Comparison of ENCODE assay signal across 32 mouse cellular contexts in the genomic region with DNA sequence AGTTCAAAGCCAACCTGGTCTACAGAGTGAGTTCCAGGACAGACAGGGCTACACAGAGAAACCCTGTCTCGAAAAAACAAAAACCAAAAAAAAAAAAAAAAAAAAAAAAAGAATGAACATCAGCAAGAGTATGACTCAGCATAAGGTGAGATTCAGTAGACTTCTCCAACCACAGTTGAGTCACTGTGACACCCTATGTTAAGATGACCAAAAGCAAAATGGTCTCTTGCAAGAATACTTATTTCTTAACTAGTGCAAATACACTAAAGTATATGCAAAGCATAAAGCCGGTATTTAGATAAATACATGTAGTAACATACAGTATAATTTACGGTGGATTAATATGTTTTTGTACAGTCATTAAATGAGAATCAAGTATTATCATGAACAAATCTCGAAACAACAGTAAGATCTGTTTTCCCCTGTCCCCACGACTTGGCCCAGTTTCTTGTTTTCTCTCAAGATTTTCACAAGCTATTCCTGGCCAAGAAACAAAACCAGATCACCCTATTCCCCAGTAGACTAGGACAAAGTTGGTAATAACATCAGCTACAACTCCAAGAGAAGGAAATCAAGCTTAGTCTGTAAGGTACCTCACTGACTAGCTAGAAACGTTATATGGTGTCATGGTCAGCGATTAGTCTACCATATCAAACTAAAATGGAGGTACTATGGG. TPM values are rescaled to one million over a fixed set of nuclear protein-coding genes. Genes with fewer than 3 reads are reported as not detected.
DNase-seq lines count a peak whose midpoint lies in the region; ATAC-seq and TF ChIP-seq lines count a peak whose summit lies in the region.
"Had no signal": no experiment of that assay in that cellular context is flagged by ENCODE, and none has a peak within 500 bp of the region (broad histone marks: within the 10 kb centered on the region; RNA-seq: fewer than 3 reads in every experiment).

No protein-coding gene starts in this region.

- no peak for TF ChIP-seq CTCF in liver, postnatal 0 days (IDR thresholded peaks at IDR 0.05; ENCODE audit: low read depth)

- H3K9me3 ChIP-seq in liver, postnatal 0 days (ENCODE audit: low read length) = no peaks in the 10 kb centered on the region
- H3K9me3 ChIP-seq in forebrain, embryonic 16.5 days (ENCODE audit: control insufficient read depth, low read length) = no peaks in the 10 kb centered on the region
- H3K9me3 ChIP-seq: heart, embryonic 13.5 days; hindbrain, embryonic 15.5 days; megakaryocyte, embryonic 14.5 days; midbrain, embryonic 15.5 days; neural tube, embryonic 15.5 days; stomach, embryonic 15.5 days had no signal

- peaks cover 16% of the 10 kb centered on the region for H3K4me1 ChIP-seq in liver, postnatal 0 days (ENCODE audit: insufficient read depth)
- H3K4me1 ChIP-seq in forebrain, embryonic 16.5 days (replicated peaks; ENCODE audit: control insufficient read depth, insufficient read depth, low read length) = peaks cover 11% of the 10 kb centered on the region
- H3K4me1 ChIP-seq: stomach, embryonic 15.5 days had no signal

- no peaks in the 10 kb centered on the region for H3K36me3 ChIP-seq in liver, postnatal 0 days (replicated peaks; ENCODE audit: insufficient read depth, low read length)
- no peaks in the 10 kb centered on the region for H3K36me3 ChIP-seq in forebrain, embryonic 16.5 days (ENCODE audit: control insufficient read depth, insufficient read depth)
- H3K36me3 ChIP-seq: heart, embryonic 13.5 days; hindbrain, embryonic 15.5 days; midbrain, embryonic 15.5 days; neural tube, embryonic 15.5 days; stomach, embryonic 15.5 days had no signal

- no peak for TF ChIP-seq EP300 in liver, postnatal 0 days (IDR thresholded peaks at IDR 0.05; ENCODE audit: low read depth)

- peak; percentile 1 for DNase-seq in heart, postnatal 4 days
- DNase-seq in heart, postnatal 14 days = no peak
- peak; percentile 28 for DNase-seq in CD4-positive helper T cell, adult 2 months (ENCODE audit: low read depth, low spot score)
- DNase-seq in adipocyte (ENCODE audit: low spot score) = peak; percentile 98
- DNase-seq in liver, postnatal 0 days = no peak
- no peak for DNase-seq in thymus, postnatal 25 days
- DNase-seq: adrenal gland, adult 8-10 months; cerebellum, adult 11 months; cerebellum, postnatal 14 days; embryo, embryonic 11 days; heart, postnatal 36 days; layer of hippocampus, postnatal 36 days; lung, postnatal 14 days; right cerebral cortex, postnatal 25 days; thymus, adult 2 months had no signal

- H3K9ac ChIP-seq in liver, postnatal 0 days (replicated peaks) = no peak overlapping the region
- H3K9ac ChIP-seq in forebrain, embryonic 16.5 days (replicated peaks; ENCODE audit: low read depth, low read length) = no peak overlapping the region
- H3K9ac ChIP-seq: heart, embryonic 13.5 days; hindbrain, embryonic 15.5 days; midbrain, embryonic 15.5 days; neural tube, embryonic 15.5 days; stomach, embryonic 15.5 days had no signal

- no peak for ATAC-seq in liver, postnatal 0 days
- no peak for ATAC-seq in forebrain, embryonic 16.5 days
- ATAC-seq: CD4-positive, CD25-positive, alpha-beta regulatory T cell, adult 4 months; intestine, postnatal 0 days; midbrain, embryonic 15.5 days had no signal

- H3K4me2 ChIP-seq in liver, postnatal 0 days (ENCODE audit: low read depth, low read length) = peak overlapping the region; percentile 70; the same call in 1 of the 2 replicates
- H3K4me2 ChIP-seq in forebrain, embryonic 16.5 days (ENCODE audit: low read length) = no peak overlapping the region
- H3K4me2 ChIP-seq: stomach, embryonic 15.5 days had no signal

- intact Hi-C loops in heart, postnatal 14 days (cut with DNase I) = loop anchor here (2.0 to 5.0 kb wide), 2 partner anchors 15 to 465 kb away; no protein-coding TSS in a partner anchor

- 85% methylated on average over 7 of the region's 7 CpGs for WGBS in liver, postnatal 0 days (ENCODE audit: insufficient replicate concordance)
- 85% methylated on average over 7 of the region's 7 CpGs for WGBS in forebrain, embryonic 16.5 days

- no peak overlapping the region for H3K4me3 ChIP-seq in liver, postnatal 0 days (ENCODE audit: low read depth, low read length)
- H3K4me3 ChIP-seq in forebrain, embryonic 16.5 days (replicated peaks; ENCODE audit: low read length) = no peak overlapping the region
- H3K4me3 ChIP-seq: hindbrain, embryonic 15.5 days; neural tube, embryonic 15.5 days; stomach, embryonic 15.5 days had no signal

- no peaks in the 10 kb centered on the region for H3K27me3 ChIP-seq in liver, postnatal 0 days (ENCODE audit: insufficient read depth, low read length)
- no peaks in the 10 kb centered on the region for H3K27me3 ChIP-seq in forebrain, embryonic 16.5 days (replicated peaks; ENCODE audit: control insufficient read depth, insufficient read depth, low read length)
- H3K27me3 ChIP-seq: heart, embryonic 13.5 days; hindbrain, embryonic 15.5 days; megakaryocyte, embryonic 14.5 days; midbrain, embryonic 15.5 days; neural tube, embryonic 15.5 days; stomach, embryonic 15.5 days had no signal

- H3K27ac ChIP-seq in liver, postnatal 0 days (ENCODE audit: low read depth) = peak overlapping the region; percentile 100; the same call in 1 of the 2 replicates
- no peak overlapping the region for H3K27ac ChIP-seq in forebrain, embryonic 16.5 days (ENCODE audit: low read length)
- H3K27ac ChIP-seq: stomach, embryonic 15.5 days had no signal

RNA-seq across cellular contexts. Expression of a gene that starts 2.0 kb away (rescaled TPM):
- total RNA-seq in heart, postnatal 4 days (2021) = 10 to 100 TPM; 69.3 to 70.3 TPM
- 10 to 100 TPM; 43.8 TPM for total RNA-seq in heart, postnatal 14 days (2021)
- 20.5 and 21.8 TPM in 2 replicates for polyA plus RNA-seq in liver, postnatal 0 days (2015; fragmentation: Nextera tagmentation; extraction: Ambion mirVana)
- 51.6 and 59.7 TPM in 2 replicates for polyA plus RNA-seq in forebrain, embryonic 16.5 days (2015; fragmentation: Nextera tagmentation; extraction: Ambion mirVana)

RNA-seq across cellular contexts. Expression of a gene that starts 4.3 kb away (rescaled TPM):
- not detected for total RNA-seq in heart, postnatal 4 days (2021)
- not detected for total RNA-seq in heart, postnatal 14 days (2021)
- not detected in 2 replicates for polyA plus RNA-seq in liver, postnatal 0 days (2015; fragmentation: Nextera tagmentation; extraction: Ambion mirVana)
- polyA plus RNA-seq in forebrain, embryonic 16.5 days (2015; fragmentation: Nextera tagmentation; extraction: Ambion mirVana) = not detected in 2 replicates
- total RNA-seq: adrenal gland, adult 8-10 months; gastrocnemius, adult 18-20 months; granulocyte monocyte progenitor cell, adult 5-6 weeks; heart, postnatal 36 days; layer of hippocampus, postnatal 36 days; left cerebral cortex, postnatal 25 days; liver, adult 2 months had no signal
- polyA plus RNA-seq: CD4-positive, CD25-positive, alpha-beta regulatory T cell, adult 4 months; embryonic facial prominence, embryonic 14.5 days; heart, embryonic 13.5 days; hindbrain, embryonic 15.5 days; intestine, postnatal 0 days; kidney, embryonic 16.5 days; large intestine, adult 2 months; liver, adult 2 months; midbrain, embryonic 15.5 days; neural tube, embryonic 15.5 days; stomach, embryonic 15.5 days; thymus, adult 2 months; urinary bladder, adult 2 months had no signal

Comparison
In these comparisons a context has a peak if more than half of its experiments do, and no peak if none do; other contexts are left out.
1. DNase-seq: peak in heart, postnatal 4 days (single experiment), CD4-positive helper T cell, adult 2 months (single experiment) and adipocyte (single experiment); none in heart, postnatal 14 days (0 of 2), liver, postnatal 0 days (single experiment) and thymus, postnatal 25 days (single experiment).